Mouse (Mus musculus) myocyte (in vitro differentiated cells): ENCODE results near the gene Tpm3. TPM values are rescaled to one million over a fixed set of nuclear protein-coding genes. Genes with fewer than 3 reads are reported as not detected.

Source experiments
- H3K27me3 ChIP-seq: one replicate; pipeline ENCODE4 v1.6.1; 2011; ENCODE audit not compliant: control insufficient read depth, insufficient read depth, insufficient read length
- H3K36me3 ChIP-seq: one replicate; pipeline ENCODE4 v1.6.1; 2011; ENCODE audit not compliant: control insufficient read depth, insufficient read depth
- H3K4me2 ChIP-seq: one replicate; pipeline ENCODE4 v1.6.1; 2011; ENCODE audit warnings: low read depth, control low read depth
- H3K4me3 ChIP-seq: one replicate; pipeline ENCODE4 v1.5.1; 2011; ENCODE audit warnings: mild to moderate bottlenecking, control low read depth, moderate library complexity
- H3K79me2 ChIP-seq: one replicate; pipeline ENCODE4 v1.6.1; 2011; ENCODE audit not compliant: control insufficient read depth, insufficient read depth
- H3ac ChIP-seq: one replicate; pipeline ENCODE4 v1.6.1; 2011; ENCODE audit not compliant: control insufficient read depth, insufficient read length
- CEBPB ChIP-seq: IDR thresholded peaks from 2 replicates; pipeline ENCODE4 v1.6.1; 2011; ENCODE audit warnings: mild to moderate bottlenecking, moderate library complexity; ENCODE audit not compliant: poor library complexity, insufficient read depth, severe bottlenecking
- E2F4 ChIP-seq: IDR thresholded peaks from one replicate; pipeline ENCODE4 v1.6.1; 2011; ENCODE audit warnings: mild to moderate bottlenecking, control low read depth, moderate library complexity; ENCODE audit not compliant: insufficient read depth
- MYOD1 ChIP-seq, 3 experiments: IDR thresholded peaks; one replicate each; pipeline ENCODE4 v1.6.1; 2011; ENCODE audit warnings: control low read depth in 2 of 3, low read depth in 2 of 3, mild to moderate bottlenecking in 2 of 3, moderate library complexity in 1 of 3; ENCODE audit not compliant: insufficient read length in 2 of 3, control insufficient read depth in 1 of 3
- MYOG ChIP-seq, 3 experiments: IDR thresholded peaks; one replicate each; pipeline ENCODE4 v1.6.1; 2011; ENCODE audit warnings: control low read depth in 2 of 3, low read depth in 2 of 3, mild to moderate bottlenecking in 2 of 3; ENCODE audit not compliant: insufficient read length in 2 of 3, control insufficient read depth in 1 of 3, insufficient read depth in 1 of 3
- POLR2A ChIP-seq: IDR thresholded peaks from one replicate; pipeline ENCODE4 v1.6.1; 2011; ENCODE audit warnings: low read depth, mild to moderate bottlenecking, control low read depth, moderate library complexity; ENCODE audit not compliant: insufficient read length
- POLR2AphosphoS2 ChIP-seq: IDR thresholded peaks from one replicate; pipeline ENCODE4 v1.6.1; 2011; ENCODE audit warnings: low read depth, control low read depth; ENCODE audit not compliant: insufficient read length
- REST ChIP-seq: IDR thresholded peaks from one replicate; pipeline ENCODE4 v1.6.1; 2011; ENCODE audit warnings: mild to moderate bottlenecking, control low read depth, moderate library complexity; ENCODE audit not compliant: insufficient read depth, insufficient read length
- SRF ChIP-seq: IDR thresholded peaks from one replicate; pipeline ENCODE4 v1.6.1; 2011; ENCODE audit warnings: low read depth; ENCODE audit not compliant: control insufficient read depth, insufficient read length
- TCF12 ChIP-seq: IDR thresholded peaks from one replicate; pipeline ENCODE4 v1.6.1; 2011; ENCODE audit warnings: mild to moderate bottlenecking, control low read depth; ENCODE audit not compliant: poor library complexity, insufficient read depth, severe bottlenecking
- TCF3 ChIP-seq: IDR thresholded peaks from one replicate; pipeline ENCODE4 v1.6.1; 2011; ENCODE audit warnings: low read depth, control low read depth; ENCODE audit not compliant: insufficient read length
- USF1 ChIP-seq: IDR thresholded peaks from one replicate; pipeline ENCODE4 v1.6.1; 2011; ENCODE audit warnings: low read depth, mild to moderate bottlenecking, control low read depth, moderate library complexity
- polyA plus RNA-seq: library from polyadenylated mRNA; unstranded; fragments of >200 nt; fragmentation: generic; extraction: Trizol; gene quantifications from one replicate; pipeline ENCODE4 v1.2.1, GENCODE M21; 2012; ENCODE audit warnings: missing spikeins

Gene Tpm3
- polyA plus RNA-seq, 1 experiment, result 290 TPM

DNA sequence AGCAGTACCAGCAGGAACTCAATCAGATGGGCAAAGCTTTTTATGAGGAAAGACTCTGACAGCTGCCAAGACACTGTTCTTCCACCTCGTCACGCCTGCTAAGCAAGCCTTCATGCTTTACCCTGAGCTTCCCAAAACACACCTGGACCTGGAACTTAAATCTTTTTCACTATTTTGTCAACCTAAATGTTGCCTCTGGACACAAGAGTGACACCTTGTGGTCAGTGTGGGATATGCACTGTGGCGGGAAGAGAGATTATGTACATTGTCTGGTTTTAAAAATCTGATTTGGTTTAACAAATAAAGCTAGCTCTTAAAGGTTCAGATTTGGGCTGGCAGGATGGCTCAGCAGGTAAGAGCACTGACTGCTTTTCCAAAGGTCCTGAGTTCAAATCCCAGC, 6.9 kb upstream of the Tpm3 start:
- H3K79me2 ChIP-seq, result no peaks in the 10 kb centered on the region
- no peaks in the 10 kb centered on the region for H3K27me3 ChIP-seq
- H3K4me2 ChIP-seq, result no peak overlapping the region
- H3K36me3 ChIP-seq, result peaks cover 25% of the 10 kb centered on the region
- H3K4me3 ChIP-seq, result no peak overlapping the region
- no peak overlapping the region for H3ac ChIP-seq
- TF ChIP-seq TCF12 (no peak), E2F4 (no peak), MYOD1 (IDR thresholded peaks at IDR 0.05; ENCODE audit: control insufficient read depth in 1 of 3, insufficient read length in 2 of 3, low read depth in 2 of 3) (no peak), CEBPB (no peak), MYOG (IDR thresholded peaks at IDR 0.05; ENCODE audit: control insufficient read depth in 1 of 3, insufficient read depth in 1 of 3, insufficient read length in 2 of 3, low read depth in 2 of 3) (no peak), TCF3 (no peak)

DNA sequence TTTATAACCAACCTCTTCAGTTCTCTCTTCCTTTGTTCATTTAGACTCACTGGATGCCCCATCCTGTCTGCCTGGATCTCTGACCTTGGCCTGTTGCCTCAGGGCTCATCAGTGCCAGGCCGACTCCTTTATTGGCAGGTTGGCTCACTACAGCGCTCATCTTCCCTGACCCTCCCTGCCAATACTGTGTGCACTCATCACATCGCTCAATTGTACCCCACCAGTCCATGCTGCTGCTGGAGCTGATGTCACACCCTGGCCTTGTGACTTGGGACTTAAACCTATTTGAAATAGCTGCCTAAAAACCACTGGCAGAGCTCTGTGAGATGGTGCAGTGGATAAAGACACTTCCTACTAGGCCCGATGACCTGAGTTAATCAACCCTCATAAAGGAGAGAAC, 4.6 kb upstream of the Tpm3 start:
- Histone ChIP-seq H3K27me3 (no peaks in the 10 kb centered on the region), H3K36me3 (peaks cover 6% of the 10 kb centered on the region), H3K4me2 (no peak overlapping the region), H3K79me2 (no peaks in the 10 kb centered on the region), H3K4me3 (no peak overlapping the region), H3ac (no peak overlapping the region)
- peak; percentile 47 for TF ChIP-seq POLR2AphosphoS2
- no peak for TF ChIP-seq E2F4

DNA sequence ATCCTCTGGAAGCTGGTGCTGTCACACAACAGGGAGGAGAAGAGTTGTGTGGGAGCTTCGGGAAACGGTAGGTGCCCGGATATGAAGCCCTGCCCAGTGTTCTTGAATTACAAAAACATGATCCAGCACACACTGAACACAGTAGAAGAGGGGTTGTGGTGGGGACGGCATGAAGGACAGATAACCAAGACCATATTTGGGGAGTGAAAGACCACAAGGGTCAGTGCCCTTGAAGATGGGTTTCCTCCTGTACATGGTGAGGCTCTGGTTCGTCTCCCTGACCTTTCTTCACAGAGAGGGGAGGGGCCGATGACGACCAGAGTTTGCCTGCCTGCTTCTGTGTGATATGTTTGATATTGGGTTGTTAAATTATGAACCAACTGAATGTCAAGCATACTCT, 2.8 kb upstream of the Tpm3 start:
- H3K4me3 ChIP-seq, result no peak overlapping the region
- peak; percentile 97 for TF ChIP-seq SRF
- TF ChIP-seq TCF3, result no peak
- H3K79me2 ChIP-seq, result no peaks in the 10 kb centered on the region
- peak overlapping the region; percentile 51 for H3K4me2 ChIP-seq
- H3K27me3 ChIP-seq, result no peaks in the 10 kb centered on the region
- no peaks in the 10 kb centered on the region for H3K36me3 ChIP-seq
- no peak overlapping the region for H3ac ChIP-seq

DNA sequence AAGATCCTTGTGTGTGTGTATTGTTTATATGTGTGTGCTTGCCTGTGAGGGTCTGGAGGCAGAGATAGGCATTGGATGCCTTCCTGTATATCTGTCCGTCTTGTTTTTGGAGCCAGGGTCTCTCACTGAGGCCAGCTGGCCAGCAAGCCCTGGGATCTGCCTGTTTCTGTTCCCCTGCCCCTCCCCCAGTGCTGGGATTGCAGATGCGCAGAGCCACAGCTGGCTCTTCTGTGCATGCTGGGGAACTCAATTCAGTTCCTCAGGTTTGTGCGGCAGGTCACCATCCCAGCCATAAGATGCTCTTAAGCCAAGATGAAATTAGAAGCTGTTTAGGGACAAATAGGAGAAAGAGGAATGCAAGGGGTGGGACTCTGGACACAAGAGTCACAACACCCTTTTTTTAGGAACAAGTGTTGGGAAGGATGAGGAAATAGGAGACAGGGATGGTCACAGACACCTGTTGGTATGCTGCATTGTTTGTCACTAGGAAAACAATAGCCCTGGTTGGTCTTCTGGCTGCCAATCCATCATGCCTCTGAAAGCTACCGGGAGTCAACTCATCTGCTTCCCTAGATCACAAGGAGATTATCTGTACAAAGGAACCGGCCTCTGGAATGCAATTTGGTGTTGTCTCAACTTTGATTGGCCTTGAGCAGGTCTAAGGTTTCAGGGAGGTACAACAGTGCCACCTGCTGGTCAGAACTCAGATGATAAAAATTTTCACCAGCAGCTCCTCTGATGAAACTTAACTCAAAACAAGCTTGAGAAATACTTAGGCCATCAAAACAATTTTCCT, 4.7 kb downstream of the Tpm3 start:
- Histone ChIP-seq H3K79me2 (peaks cover 19% of the 10 kb centered on the region), H3ac (no peak overlapping the region), H3K27me3 (no peaks in the 10 kb centered on the region), H3K4me3 (no peak overlapping the region), H3K36me3 (no peaks in the 10 kb centered on the region), H3K4me2 (peak overlapping the region; percentile 95)
- TF ChIP-seq CEBPB (peak; percentile 61; the same call in 1 of the 2 replicates), SRF (no peak), MYOD1 (IDR thresholded peaks at IDR 0.05; ENCODE audit: control insufficient read depth in 1 of 3, insufficient read length in 2 of 3, low read depth in 2 of 3) (peak; percentile 44 to 79 (median 55)), E2F4 (no peak), TCF12 (peak; percentile 16), MYOG (IDR thresholded peaks at IDR 0.05; ENCODE audit: control insufficient read depth in 1 of 3, insufficient read depth in 1 of 3, insufficient read length in 2 of 3, low read depth in 2 of 3) (peak in 2 of 3 experiments; percentile 34 to 68)

DNA sequence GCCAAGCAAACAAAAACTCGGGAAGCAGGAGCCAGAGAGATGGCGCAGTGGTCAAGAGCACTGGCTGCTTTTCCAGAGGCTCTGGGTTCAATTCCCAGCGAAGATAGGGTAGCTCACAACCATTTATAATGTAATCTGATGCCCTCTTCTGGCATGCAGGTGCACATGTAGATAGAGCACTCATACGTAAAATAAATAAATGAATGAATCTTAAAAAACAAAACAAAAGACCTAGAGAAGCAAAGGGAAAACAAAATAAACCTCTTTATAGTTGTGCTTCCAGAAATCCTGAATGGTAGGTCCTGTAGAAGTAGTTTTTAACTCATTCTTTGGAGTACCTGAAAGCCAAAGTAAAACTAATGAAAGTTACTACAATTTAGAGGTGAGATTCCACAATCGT, 5.8 kb downstream of the Tpm3 start:
- Histone ChIP-seq H3K27me3 (no peaks in the 10 kb centered on the region), H3K4me2 (peak overlapping the region; percentile 95), H3K79me2 (peaks cover 30% of the 10 kb centered on the region), H3ac (no peak overlapping the region), H3K4me3 (no peak overlapping the region), H3K36me3 (no peaks in the 10 kb centered on the region)
- TF ChIP-seq MYOG (IDR thresholded peaks at IDR 0.05; ENCODE audit: control insufficient read depth in 1 of 3, insufficient read depth in 1 of 3, insufficient read length in 2 of 3, low read depth in 2 of 3) (no peak), REST (no peak), MYOD1 (IDR thresholded peaks at IDR 0.05; ENCODE audit: control insufficient read depth in 1 of 3, insufficient read length in 2 of 3, low read depth in 2 of 3) (no peak), TCF3 (no peak), POLR2AphosphoS2 (no peak), SRF (no peak), USF1 (no peak)

DNA sequence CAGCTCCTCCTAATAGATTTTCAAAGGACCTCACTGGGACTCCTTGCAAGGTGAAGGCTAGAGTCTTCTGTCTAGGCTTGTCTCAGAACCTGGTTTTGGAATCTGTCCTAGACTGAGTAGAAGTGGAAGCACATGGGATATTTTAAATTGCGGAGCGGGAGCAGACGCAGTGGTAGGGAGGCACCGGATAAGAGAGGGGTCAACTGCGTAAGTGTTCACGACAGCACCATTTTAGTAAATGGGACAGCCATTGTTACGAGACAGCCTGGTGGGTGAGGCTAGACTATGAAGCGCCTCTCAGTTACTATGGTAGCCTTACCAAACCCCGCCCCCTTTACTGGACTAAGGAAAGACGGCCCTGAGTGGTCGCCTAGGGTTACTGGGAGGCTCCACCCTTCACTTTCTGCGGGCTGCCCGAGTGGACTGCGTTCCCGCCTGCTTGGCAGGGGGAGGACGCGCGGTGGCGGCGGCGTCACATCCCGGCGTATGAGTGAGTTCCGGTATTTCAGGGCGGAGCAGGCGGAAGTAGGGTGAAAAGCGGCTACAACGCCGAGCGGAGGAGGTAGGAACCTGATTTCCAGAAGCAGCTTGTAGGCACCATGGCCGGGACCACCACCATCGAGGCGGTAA, 6.8 kb downstream of the Tpm3 start:
- Histone ChIP-seq H3K27me3 (no peaks in the 10 kb centered on the region), H3K79me2 (peaks cover 40% of the 10 kb centered on the region), H3K4me2 (peak overlapping the region; percentile 95), H3K4me3 (peak overlapping the region; percentile 83), H3ac (peak overlapping the region; percentile 93), H3K36me3 (no peaks in the 10 kb centered on the region)
- no peak for TF ChIP-seq REST
- TF ChIP-seq POLR2A, result peak; percentile 59
